Mouse (Mus musculus): ENCODE measurements around the gene Klk1b11. TPM values are rescaled to one million over a fixed set of nuclear protein-coding genes. Genes with fewer than 3 reads are reported as not detected.
"Not testable (repeated sequence)": the region's sequence is repeated elsewhere in the genome, so short reads cannot be mapped to it uniquely, and the experiment has no call there.

Gene Klk1b11
- polyA plus RNA-seq (2015; fragmentation: Nextera tagmentation; extraction: Ambion mirVana) = not detected in 2 replicates

GRCm38 (mm10) chr7:43995577-43995976, at the start of gene Klk1b11:
Gene Klk1b11 (plus strand): TSS chr7:43995877.
- H3K36me3 ChIP-seq; H3K4me1 ChIP-seq (replicated peaks); H3K27me3 ChIP-seq (replicated peaks); H3K4me2 ChIP-seq (replicated peaks); H3K9me3 ChIP-seq; H3K27ac ChIP-seq; ATAC-seq; H3K9ac ChIP-seq; H3K4me3 ChIP-seq (replicated peaks): not testable (repeated sequence)
- WGBS = 84% methylated on average over 4 of the region's 4 CpGs

- H3K27me3 ChIP-seq (replicated peaks) = no peaks in the 10 kb centered on the region
- no peaks in the 10 kb centered on the region for H3K9me3 ChIP-seq
- H3K27ac ChIP-seq = no peak within 1 kb of the TSS
- ATAC-seq = no peak
- H3K4me2 ChIP-seq (replicated peaks) = no peak within 1 kb of the TSS
- WGBS = 79% methylated on average over 2 of the region's 2 CpGs
- H3K36me3 ChIP-seq = no peaks in the 10 kb centered on the region
- no peaks in the 10 kb centered on the region for H3K4me1 ChIP-seq (replicated peaks)
- no peak within 1 kb of the TSS for H3K9ac ChIP-seq
- H3K4me3 ChIP-seq (replicated peaks) = no peak within 1 kb of the TSS
These were observed 45.3 kb upstream of the Klk1b11 start, which contains the start of gene Klk1b8 for GRCm38 (mm10) chr7:43950364-43950763. Gene Klk1b8 (plus strand): TSS chr7:43950664.

GRCm38 (mm10) chr7:43952703-43953102, 43.0 kb upstream of the Klk1b11 start:
- H3K36me3 ChIP-seq = no peaks in the 10 kb centered on the region
- WGBS = 59% methylated on average over 4 of the region's 4 CpGs
- H3K4me2 ChIP-seq (replicated peaks) = no peak overlapping the region

GRCm38 (mm10) chr7:43966451-43966850, 29.2 kb upstream of the Klk1b11 start, which contains the start of gene Klk1b1:
Gene Klk1b1 (plus strand): TSS chr7:43966751.
- no peak for ATAC-seq
- no peaks in the 10 kb centered on the region for H3K9me3 ChIP-seq
- 62% methylated on average over 3 of the region's 3 CpGs for WGBS

More at GRCm38 (mm10) chr7:43952703-43953102, 43.0 kb upstream of the Klk1b11 start:
- H3K4me3 ChIP-seq (replicated peaks) = no peak overlapping the region
- H3K9ac ChIP-seq = no peak overlapping the region
- ATAC-seq = no peak
- no peaks in the 10 kb centered on the region for H3K4me1 ChIP-seq (replicated peaks)
- H3K9me3 ChIP-seq = no peaks in the 10 kb centered on the region
- no peak overlapping the region for H3K27ac ChIP-seq
- H3K27me3 ChIP-seq (replicated peaks) = no peaks in the 10 kb centered on the region

GRCm38 (mm10) chr7:43967058-43967457, 28.6 kb upstream of the Klk1b11 start:
- H3K4me3 ChIP-seq (replicated peaks) = no peak overlapping the region
- no peak for ATAC-seq
- H3K36me3 ChIP-seq = no peaks in the 10 kb centered on the region
- H3K27me3 ChIP-seq (replicated peaks) = no peaks in the 10 kb centered on the region
- no peaks in the 10 kb centered on the region for H3K4me1 ChIP-seq (replicated peaks)
- no peaks in the 10 kb centered on the region for H3K9me3 ChIP-seq
- 82% methylated on average over 3 of the region's 3 CpGs for whole genome bisulfite sequencing
- H3K27ac ChIP-seq = no peak overlapping the region
- H3K9ac ChIP-seq = no peak overlapping the region
- no peak overlapping the region for H3K4me2 ChIP-seq (replicated peaks)

More at GRCm38 (mm10) chr7:43966451-43966850, 29.2 kb upstream of the Klk1b11 start, which contains the start of gene Klk1b1:
- Histone ChIP-seq H3K4me1 (replicated peaks) (no peaks in the 10 kb centered on the region), H3K4me2 (replicated peaks) (no peak within 1 kb of the TSS), H3K27ac (no peak within 1 kb of the TSS), H3K27me3 (replicated peaks) (no peaks in the 10 kb centered on the region), H3K9ac (no peak within 1 kb of the TSS), H3K36me3 (no peaks in the 10 kb centered on the region), H3K4me3 (replicated peaks) (no peak within 1 kb of the TSS)

- ATAC-seq = no peak
- 87% methylated on average over 2 of the region's 2 CpGs for WGBS
- no peaks in the 10 kb centered on the region for H3K36me3 ChIP-seq
- no peak overlapping the region for H3K27ac ChIP-seq
- H3K9me3 ChIP-seq = no peaks in the 10 kb centered on the region
- no peaks in the 10 kb centered on the region for H3K4me1 ChIP-seq (replicated peaks)
- no peak overlapping the region for H3K4me2 ChIP-seq (replicated peaks)
- H3K27me3 ChIP-seq (replicated peaks) = no peaks in the 10 kb centered on the region
- H3K4me3 ChIP-seq (replicated peaks) = no peak overlapping the region
- H3K9ac ChIP-seq = no peak overlapping the region
These were observed 28.1 kb upstream of the Klk1b11 start for GRCm38 (mm10) chr7:43967612-43968011.

- 76% methylated on average over 1 of the region's 1 CpGs for WGBS
These were observed 19.9 kb upstream of the Klk1b11 start, which contains the start of gene Klk1b9 for GRCm38 (mm10) chr7:43975761-43976160. Gene Klk1b9 (plus strand): TSS chr7:43976061.

GRCm38 (mm10) chr7:43985657-43986056, 10.0 kb upstream of the Klk1b11 start:
- Histone ChIP-seq H3K9ac (no peak overlapping the region), H3K9me3 (no peaks in the 10 kb centered on the region), H3K4me2 (replicated peaks) (no peak overlapping the region), H3K4me3 (replicated peaks) (no peak overlapping the region), H3K27ac (no peak overlapping the region), H3K4me1 (replicated peaks) (no peaks in the 10 kb centered on the region), H3K36me3 (no peaks in the 10 kb centered on the region), H3K27me3 (replicated peaks) (no peaks in the 10 kb centered on the region)
- ATAC-seq = no peak

More at GRCm38 (mm10) chr7:43975761-43976160, 19.9 kb upstream of the Klk1b11 start, which contains the start of gene Klk1b9:
- not testable (repeated sequence) for H3K4me3 ChIP-seq (replicated peaks); H3K4me1 ChIP-seq (replicated peaks); H3K9me3 ChIP-seq; H3K27me3 ChIP-seq (replicated peaks); H3K9ac ChIP-seq; H3K27ac ChIP-seq; H3K4me2 ChIP-seq (replicated peaks); ATAC-seq; H3K36me3 ChIP-seq

GRCm38 (mm10) chr7:43994821-43995220, 856 bp upstream of the Klk1b11 start:
- H3K36me3 ChIP-seq; ATAC-seq; H3K4me1 ChIP-seq (replicated peaks); H3K27ac ChIP-seq; H3K4me3 ChIP-seq (replicated peaks); H3K4me2 ChIP-seq (replicated peaks); H3K9ac ChIP-seq; H3K9me3 ChIP-seq; H3K27me3 ChIP-seq (replicated peaks): not testable (repeated sequence)
- 71% methylated on average over 1 of the region's 1 CpGs for whole genome bisulfite sequencing

GRCm38 (mm10) chr7:44004847-44005246, 9.2 kb downstream of the Klk1b11 start:
- H3K4me3 ChIP-seq (replicated peaks) = no peak overlapping the region
- H3K27me3 ChIP-seq (replicated peaks) = no peaks in the 10 kb centered on the region
- H3K36me3 ChIP-seq = no peaks in the 10 kb centered on the region
- H3K27ac ChIP-seq = no peak overlapping the region
- no peak overlapping the region for H3K9ac ChIP-seq
- H3K9me3 ChIP-seq = no peaks in the 10 kb centered on the region
- no peak overlapping the region for H3K4me2 ChIP-seq (replicated peaks)
- no peaks in the 10 kb centered on the region for H3K4me1 ChIP-seq (replicated peaks)
- ATAC-seq = no peak

GRCm38 (mm10) chr7:44011868-44012267, 16.2 kb downstream of the Klk1b11 start, which contains the start of gene Klk1b26:
Gene Klk1b26 (plus strand): TSS chr7:44012168.
- H3K36me3 ChIP-seq, H3K27ac ChIP-seq: not testable (repeated sequence)

GRCm38 (mm10) chr7:44014666-44015065, 19.0 kb downstream of the Klk1b11 start:
- not testable (repeated sequence) for H3K27ac ChIP-seq; H3K36me3 ChIP-seq; H3K4me1 ChIP-seq (replicated peaks); H3K9me3 ChIP-seq; H3K4me3 ChIP-seq (replicated peaks); H3K27me3 ChIP-seq (replicated peaks); ATAC-seq; H3K9ac ChIP-seq; H3K4me2 ChIP-seq (replicated peaks)
- 85% methylated on average over 6 of the region's 6 CpGs for WGBS

More at GRCm38 (mm10) chr7:44011868-44012267, 16.2 kb downstream of the Klk1b11 start, which contains the start of gene Klk1b26:
- not testable (repeated sequence) for H3K4me2 ChIP-seq (replicated peaks); H3K4me3 ChIP-seq (replicated peaks); H3K9ac ChIP-seq; H3K4me1 ChIP-seq (replicated peaks); ATAC-seq; H3K9me3 ChIP-seq; H3K27me3 ChIP-seq (replicated peaks)

- Histone ChIP-seq H3K4me2 (replicated peaks) (no peak overlapping the region), H3K27me3 (replicated peaks) (no peaks in the 10 kb centered on the region), H3K36me3 (no peaks in the 10 kb centered on the region), H3K27ac (no peak overlapping the region), H3K4me3 (replicated peaks) (no peak overlapping the region), H3K9ac (no peak overlapping the region), H3K9me3 (no peaks in the 10 kb centered on the region), H3K4me1 (replicated peaks) (no peaks in the 10 kb centered on the region)
- 81% methylated on average over 5 of the region's 5 CpGs for WGBS
- no peak for ATAC-seq
These were observed 19.4 kb downstream of the Klk1b11 start for GRCm38 (mm10) chr7:44015071-44015470.

All from intestine, embryonic 15.5 days (tissue).